Mouse (Mus musculus) v-Abl transformed pro-B cells (cell line): ENCODE results near the gene Peg10.
"Not testable (repeated sequence)": the region's sequence is repeated elsewhere in the genome, so short reads cannot be mapped to it uniquely, and the experiment has no call there.

Source experiments
- in situ Hi-C, 2 experiments: fragments of 400-800 bp; cut with MboI; formaldehyde crosslinking; loops; one replicate each; pipeline ENCODE4 v1.15.1; 2025; ENCODE audit not compliant: unreplicated experiment in 2 of 2

Gene Peg10

DNA sequence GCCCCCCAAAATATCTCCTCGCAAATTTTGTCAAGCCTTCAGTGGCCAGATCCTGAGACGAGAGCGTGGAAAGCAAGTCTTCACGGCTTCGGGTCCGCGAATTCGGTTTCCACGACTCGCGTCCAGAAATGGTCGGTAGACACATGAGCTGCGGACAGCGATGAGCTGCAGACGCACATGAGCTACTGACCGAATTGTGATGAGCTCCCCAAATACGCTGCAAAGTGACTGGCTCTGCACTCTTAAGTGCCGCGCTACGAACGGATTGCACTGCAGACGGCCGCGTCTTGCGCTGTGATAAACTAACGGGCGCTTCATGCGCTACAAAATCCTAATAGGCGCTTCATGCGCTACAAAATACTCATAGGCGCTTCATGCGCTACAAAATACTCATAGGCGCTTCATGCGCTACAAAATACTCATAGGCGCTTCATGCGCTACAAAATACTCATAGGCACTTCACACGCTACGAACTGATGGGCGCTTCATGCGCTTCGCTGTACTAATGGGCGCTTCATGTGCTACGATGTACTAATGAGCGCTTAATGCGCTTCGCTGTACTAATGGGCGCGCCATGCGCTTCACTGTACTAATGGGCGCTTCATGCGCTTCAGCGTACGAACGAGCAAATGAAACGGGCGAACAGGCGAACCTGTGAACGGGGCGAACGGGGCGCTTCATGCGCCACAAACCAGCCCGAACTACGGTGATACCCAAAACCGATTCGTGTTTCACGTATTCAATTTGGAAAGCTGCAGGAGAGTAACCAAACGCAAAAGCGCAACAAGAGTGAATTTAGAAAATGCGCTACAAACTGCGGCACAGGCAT lies 785 bp downstream of the Peg10 start:
- in situ Hi-C loops, result no loop called here

DNA sequence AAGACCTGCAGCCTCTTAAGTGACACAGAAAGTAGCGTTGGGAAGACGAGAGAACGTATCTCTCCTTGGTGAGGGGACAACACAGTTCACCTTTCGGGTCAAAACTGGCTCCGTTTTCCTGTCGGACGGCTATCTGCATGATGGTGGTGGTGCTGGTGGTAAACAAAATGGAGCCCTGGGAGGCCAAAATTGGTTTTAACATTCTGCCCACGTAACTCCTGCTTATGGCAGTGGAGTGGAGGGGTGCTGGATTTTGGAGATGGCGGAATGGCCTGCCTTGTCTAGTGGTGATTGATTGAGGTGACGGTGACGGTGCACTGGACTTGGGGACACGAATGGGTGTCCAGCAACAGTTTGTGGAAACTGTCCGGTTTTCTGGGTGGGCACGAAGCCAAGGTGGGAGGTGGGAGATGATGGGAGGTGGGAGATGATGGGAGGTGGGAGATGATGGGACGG lies 1.4 kb downstream of the Peg10 start:
- in situ Hi-C loops, result no loop called here

DNA sequence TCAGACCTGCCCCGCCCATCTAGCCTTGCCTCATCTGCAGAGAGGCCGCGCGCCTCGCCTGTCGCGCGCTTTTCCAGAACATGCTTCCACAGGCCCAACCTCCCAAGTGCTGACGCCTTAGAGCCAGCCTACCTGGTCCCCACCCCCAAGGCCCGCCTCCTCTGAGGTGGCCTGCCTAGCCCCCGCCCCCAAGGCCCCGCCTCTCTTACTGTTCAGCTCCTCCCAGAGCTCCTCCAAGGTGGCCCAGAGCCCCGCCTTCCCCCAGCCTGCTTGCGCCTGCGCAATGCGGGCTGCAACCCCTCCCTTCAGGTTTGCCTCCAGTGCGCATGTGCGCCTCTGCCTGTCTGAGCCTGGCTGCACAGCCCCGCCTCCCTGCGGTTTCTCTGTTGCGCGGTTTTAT lies 2.0 kb downstream of the Peg10 start:
- in situ Hi-C loops, result no loop called here

DNA sequence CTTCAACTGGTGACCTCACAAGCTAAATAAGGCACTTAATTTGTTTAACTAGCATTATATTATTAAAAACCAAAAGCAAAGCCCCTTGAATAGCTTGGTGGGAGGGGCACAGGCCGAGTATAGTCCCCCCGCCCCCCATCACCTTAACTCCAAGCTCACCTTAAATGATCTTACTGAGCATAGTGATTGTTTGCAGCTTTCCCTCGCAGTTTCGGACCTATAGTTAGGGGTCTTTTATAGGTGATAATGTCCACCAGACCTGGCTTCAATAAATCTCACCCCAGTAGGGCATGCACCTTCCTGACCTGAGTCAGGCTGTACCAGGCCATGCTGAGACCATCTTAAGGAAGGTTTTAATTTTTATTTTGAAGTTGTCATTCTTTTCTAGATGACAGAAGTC lies 4.2 kb downstream of the Peg10 start:
- in situ Hi-C loops, result no loop called here

DNA sequence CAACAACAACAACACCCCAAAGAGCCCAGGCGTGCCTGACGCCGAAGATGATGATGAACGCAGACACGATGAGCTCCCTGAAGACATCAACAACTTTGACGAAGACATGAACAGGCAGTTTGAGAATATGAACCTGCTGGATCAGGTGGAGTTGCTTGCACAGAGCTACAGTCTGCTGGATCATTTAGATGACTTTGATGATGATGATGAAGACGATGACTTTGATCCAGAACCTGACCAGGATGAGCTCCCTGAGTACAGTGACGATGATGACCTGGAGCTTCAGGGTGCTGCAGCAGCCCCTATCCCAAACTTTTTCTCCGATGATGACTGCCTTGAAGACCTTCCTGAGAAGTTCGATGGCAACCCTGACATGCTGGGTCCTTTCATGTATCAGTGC lies 7.2 kb downstream of the Peg10 start:
- in situ Hi-C loops, result no loop called here

DNA sequence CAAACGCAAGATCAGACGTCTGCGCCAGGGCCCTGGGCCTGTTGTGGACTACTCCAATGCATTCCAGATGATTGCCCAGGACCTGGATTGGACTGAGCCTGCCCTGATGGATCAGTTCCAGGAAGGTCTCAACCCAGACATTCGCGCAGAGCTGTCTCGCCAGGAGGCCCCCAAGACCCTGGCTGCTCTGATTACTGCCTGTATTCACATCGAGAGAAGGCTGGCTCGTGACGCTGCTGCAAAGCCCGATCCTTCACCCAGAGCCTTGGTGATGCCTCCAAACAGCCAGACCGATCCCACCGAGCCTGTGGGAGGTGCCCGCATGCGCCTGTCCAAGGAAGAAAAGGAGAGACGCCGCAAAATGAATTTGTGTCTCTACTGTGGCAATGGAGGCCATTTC lies 7.8 kb downstream of the Peg10 start:
- in situ Hi-C loops, result no loop called here

DNA sequence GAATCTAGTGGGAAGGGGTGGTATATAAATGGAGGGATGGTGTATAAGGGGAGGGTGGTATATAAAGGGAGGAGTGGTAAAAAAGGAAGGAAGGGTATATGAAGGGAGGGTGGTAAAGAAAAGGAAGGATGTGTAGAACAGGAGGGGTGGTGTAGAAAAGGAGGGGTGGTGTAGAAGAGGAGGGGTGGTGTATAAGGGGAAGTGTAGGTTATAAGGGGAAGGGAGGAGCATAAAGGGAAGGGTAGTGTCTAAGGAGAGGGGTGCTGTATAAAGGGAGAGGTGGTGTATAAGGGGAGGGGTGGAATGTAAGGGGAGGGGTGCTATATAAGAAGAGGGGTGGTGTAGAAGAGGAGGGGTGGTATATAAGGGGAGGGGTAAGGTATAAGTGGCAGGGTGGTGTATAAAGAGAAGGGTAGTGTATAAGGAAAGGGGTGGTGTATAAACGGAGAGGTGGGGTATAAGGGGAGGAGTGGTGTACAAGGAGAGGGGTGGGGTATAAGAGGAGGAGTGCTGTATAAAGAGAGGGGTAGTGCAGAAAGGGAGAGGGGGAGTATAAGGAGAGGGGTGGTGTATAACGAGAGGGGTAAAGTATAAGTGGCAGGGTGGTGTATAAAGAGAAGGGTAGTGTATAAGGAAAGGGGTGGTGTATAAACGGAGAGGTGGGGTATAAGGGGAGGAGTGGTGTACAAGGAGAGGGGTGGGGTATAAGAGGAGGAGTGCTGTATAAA lies 14.5 kb downstream of the Peg10 start:
- in situ Hi-C loops, result not testable (repeated sequence)

DNA sequence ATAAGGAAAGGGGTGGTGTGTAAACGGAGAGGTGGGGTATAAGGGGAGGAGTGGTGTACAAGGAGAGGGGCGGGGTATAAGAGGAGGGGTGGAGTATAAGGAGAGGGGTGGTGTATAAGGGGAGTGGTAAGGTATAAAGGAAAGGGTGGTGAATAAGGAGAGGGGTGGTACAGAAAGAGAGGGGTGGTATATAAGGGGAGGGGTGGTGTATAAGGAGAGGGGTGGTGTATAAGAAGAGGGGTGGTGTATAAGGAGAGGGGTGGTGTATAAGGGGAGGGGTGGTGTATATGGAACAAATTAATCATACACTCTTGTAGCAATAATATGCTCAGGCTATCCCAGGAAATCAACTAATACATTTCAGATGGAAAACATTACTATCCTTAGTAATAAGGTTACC lies 15.1 kb downstream of the Peg10 start:
- in situ Hi-C loops, result no loop called here

DNA sequence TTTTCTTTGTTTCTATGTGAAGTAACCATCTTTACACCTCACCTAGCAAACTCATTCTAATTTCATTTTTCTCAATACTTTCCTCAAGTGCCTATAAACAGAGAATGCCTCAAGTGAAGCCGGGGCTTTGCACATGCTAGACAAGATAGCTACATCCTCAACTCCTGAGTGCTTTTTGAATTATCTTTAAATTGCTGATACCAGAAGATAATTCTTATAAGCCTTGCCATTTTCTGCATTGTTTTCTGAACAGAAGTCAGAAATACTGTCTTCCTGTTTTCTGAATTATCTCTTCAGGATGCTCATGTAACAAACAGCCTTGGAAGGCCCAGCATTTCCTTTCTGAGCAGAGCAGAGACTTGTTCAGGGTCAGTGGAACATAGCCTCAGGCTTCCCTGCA lies 49.2 kb downstream of the Peg10 start:
- in situ Hi-C loops, result no loop called here

DNA sequence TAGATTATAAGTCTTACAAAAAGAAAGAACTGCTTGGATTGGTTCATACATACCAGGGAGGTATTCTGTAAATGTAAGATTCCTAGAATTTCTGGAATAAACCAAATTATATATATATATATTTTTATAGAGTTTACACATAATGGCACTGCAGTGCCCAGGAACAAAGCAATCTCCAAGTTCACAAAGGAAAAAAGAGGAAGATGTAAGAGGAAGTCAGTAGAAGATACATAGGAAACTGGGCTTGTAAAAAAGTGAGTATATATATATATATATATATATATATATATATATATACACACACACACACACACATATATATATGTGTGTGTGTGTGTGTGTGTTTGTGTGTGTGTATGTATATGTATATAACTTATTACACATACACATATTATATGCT lies 50.2 kb downstream of the Peg10 start:
- in situ Hi-C loops, result not testable (repeated sequence)

DNA sequence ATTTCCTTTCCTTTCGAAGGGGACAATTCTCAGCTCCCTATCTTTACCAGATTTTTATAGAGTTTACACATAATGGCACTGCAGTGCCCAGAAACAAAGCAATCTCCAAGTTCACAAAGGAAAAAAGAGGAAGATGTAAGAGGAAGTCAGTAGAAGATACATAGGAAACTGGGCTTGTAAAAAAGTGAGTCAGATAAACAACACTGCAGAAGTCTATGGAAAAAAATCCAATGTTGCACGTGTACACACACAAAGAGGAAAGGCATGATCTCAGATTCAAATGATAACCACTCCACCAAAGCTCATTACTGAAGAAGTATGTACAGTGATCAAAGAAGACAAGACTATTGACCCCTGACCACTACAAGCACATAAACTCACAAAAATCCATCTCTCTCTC lies 51.3 kb downstream of the Peg10 start:
- in situ Hi-C loops, result no loop called here

DNA sequence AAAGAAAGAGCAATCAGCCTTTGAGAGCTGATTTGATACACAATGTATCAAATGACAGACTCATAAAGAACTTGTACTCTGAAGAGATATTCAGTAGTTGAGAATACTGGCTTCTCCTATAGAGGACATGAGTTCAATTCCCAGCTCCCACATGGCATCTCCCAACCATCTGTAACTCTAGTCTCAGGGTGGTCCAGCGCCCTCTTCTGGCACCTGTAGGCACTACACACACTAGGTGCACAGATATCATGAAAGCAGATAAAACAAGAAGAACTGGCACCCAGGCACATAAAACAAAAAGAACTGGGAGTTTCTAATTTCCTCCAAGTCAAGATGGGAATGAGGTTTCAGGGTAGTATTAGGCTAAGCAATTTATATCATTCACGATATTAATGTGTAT lies 52.3 kb downstream of the Peg10 start:
- in situ Hi-C loops, result no loop called here

DNA sequence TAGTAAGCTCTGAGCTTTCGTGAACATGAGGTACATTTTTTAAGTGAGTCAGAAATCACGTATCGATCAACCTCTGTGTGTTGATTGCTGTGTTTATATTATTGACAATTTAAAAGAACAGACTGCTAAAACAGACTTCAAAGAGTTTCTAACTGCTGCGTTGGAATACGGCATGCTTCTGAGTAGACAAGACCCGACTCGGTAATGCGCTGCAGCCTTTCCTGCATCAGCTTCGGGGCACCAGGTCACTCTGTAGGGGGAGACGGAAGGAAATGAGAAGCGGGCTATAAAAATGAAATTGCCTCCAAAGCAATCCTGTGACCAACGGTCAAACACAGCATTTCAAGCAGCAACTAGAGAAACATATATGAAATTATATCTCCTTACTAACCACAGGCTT lies 59.9 kb downstream of the Peg10 start:
- in situ Hi-C loops, result no loop called here
